Mouse (Mus musculus) embryonic facial prominence, embryonic 14.5 days (tissue): ENCODE data around the gene Numbl. TPM values are rescaled to one million over a fixed set of nuclear protein-coding genes. Genes with fewer than 3 reads are reported as not detected.

ENCODE experiments used
- ATAC-seq: fragments of 200-750 bp; cut with Nextera tagmentation; 2 replicates; pipeline ENCODE4 v1.8.0; 2017; ENCODE audit warnings: low read depth, moderate number of reproducible peaks, moderate TSS enrichment
- DNase-seq: peaks from one replicate; pipeline ENCODE4 v3.0.0-alpha.2; 2015; ENCODE audit warnings: low spot score
- H3K27ac ChIP-seq: fragments of 300-500 bp; sonication (generic); replicated peaks from 2 replicates; pipeline ENCODE4 v1.5.1; 2014; ENCODE audit warnings: low read depth, mild to moderate bottlenecking, low read length, moderate library complexity
- H3K27me3 ChIP-seq: fragments of 300-500 bp; sonication (generic); replicated peaks from 2 replicates; pipeline ENCODE4 v1.6.1; 2014; ENCODE audit warnings: low read length; ENCODE audit not compliant: control insufficient read depth, insufficient read depth
- H3K36me3 ChIP-seq: fragments of 300-500 bp; sonication (generic); 2 replicates; pipeline ENCODE4 v1.6.1; 2014; ENCODE audit warnings: low read length, mixed read lengths; ENCODE audit not compliant: control insufficient read depth, insufficient read depth
- H3K4me1 ChIP-seq: fragments of 300-500 bp; sonication (generic); 2 replicates; pipeline ENCODE4 v1.6.1; 2014; ENCODE audit warnings: antibody characterized with exemption, low read length; ENCODE audit not compliant: control insufficient read depth, insufficient read depth
- H3K4me2 ChIP-seq: fragments of 300-500 bp; sonication (generic); 2 replicates; pipeline ENCODE4 v1.6.1; 2014; ENCODE audit warnings: low read depth, mild to moderate bottlenecking, low read length, moderate library complexity, mixed read lengths
- H3K4me3 ChIP-seq: fragments of 300-500 bp; sonication (generic); 2 replicates; pipeline ENCODE4 v1.5.1; 2014; ENCODE audit warnings: low read depth, mild to moderate bottlenecking, low read length
- H3K9ac ChIP-seq: fragments of 300-500 bp; sonication (generic); 2 replicates; pipeline ENCODE4 v1.6.1; 2014; ENCODE audit warnings: low read depth, mild to moderate bottlenecking, low read length, moderate library complexity, mixed read lengths
- H3K9me3 ChIP-seq: fragments of 300-500 bp; sonication (generic); 2 replicates; pipeline ENCODE4 v1.6.1; 2016; ENCODE audit warnings: low read length; ENCODE audit not compliant: control insufficient read depth
- WGBS: fragments of 180-500 bp; shearing (Covaris S2); extraction: QIAGEN DNeasy Blood & Tissue Kit; methylation state at CpG from one replicate; pipeline ENCODE4 v1.1.7; 2014; 5-methylcytosine and 5-hydroxymethylcytosine counted together
- polyA plus RNA-seq: library from polyadenylated mRNA; unstranded; fragments of >200 nt; fragmentation: Nextera tagmentation; extraction: Ambion mirVana; gene quantifications from 2 replicates; pipeline ENCODE4 v1.2.1, GENCODE M21; 2014

Numbl gene
- polyA plus RNA-seq, 1 experiment from 2014 or later, result 25.1 TPM

DNA sequence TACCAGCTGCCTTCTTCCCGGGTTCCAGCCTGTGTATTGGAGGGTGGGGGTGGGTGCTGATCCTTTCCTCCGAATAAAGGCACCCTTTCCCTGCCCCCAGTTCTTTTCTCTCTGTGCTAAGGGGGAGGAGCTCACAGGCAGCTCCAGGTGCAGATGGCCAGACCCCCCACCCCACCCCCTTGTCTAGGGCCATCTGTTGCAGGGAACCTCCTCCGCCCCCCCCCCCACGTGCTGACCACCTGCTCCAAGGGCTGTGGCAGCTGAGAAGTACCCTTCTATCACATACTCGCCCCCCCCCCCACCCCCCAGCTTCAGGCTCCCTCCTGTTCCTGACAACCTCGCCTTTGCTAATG, 405 bp upstream of the Numbl start:
- peak overlapping the region; percentile 72 for H3K4me3 ChIP-seq
- H3K9me3 ChIP-seq, result no peaks in the 10 kb centered on the region
- no peaks in the 10 kb centered on the region for H3K27me3 ChIP-seq
- H3K4me1 ChIP-seq, result peaks cover 24% of the 10 kb centered on the region
- H3K9ac ChIP-seq, result peak overlapping the region; percentile 94
- WGBS, result 0% methylated on average over 4 of the region's 6 CpGs
- H3K27ac ChIP-seq, result peak overlapping the region; percentile 91
- peaks cover 24% of the 10 kb centered on the region for H3K36me3 ChIP-seq
- ATAC-seq (peak; percentile 12), DNase-seq (peak; percentile 62)
- peak overlapping the region; percentile 90 for H3K4me2 ChIP-seq

DNA sequence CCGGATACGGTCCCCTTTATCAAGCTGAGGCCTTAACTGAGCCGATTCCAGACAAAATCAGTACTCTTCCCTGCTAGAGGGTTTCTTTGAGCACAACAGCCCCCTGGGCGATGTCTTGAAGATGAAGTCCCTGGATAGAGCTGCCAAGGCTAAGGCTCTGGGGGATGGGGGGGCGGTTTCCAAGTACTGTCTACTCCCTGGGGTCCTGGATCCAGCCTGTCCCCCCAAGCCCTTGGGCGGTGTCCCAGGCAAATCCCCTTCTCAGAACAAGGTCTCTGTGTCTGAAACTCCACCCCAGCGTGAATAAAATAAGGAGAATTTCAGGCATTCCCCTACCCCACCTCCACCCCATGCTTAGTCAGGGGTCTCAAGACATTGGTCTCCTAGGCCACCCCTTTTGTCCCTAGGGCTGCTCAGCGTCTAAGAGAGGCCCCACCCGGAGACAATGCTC, 1.1 kb downstream of the Numbl start:
- DNase-seq (peak; percentile 41), ATAC-seq (no peak)
- Histone ChIP-seq H3K27ac (peak overlapping the region; percentile 91), H3K4me1 (peaks cover 24% of the 10 kb centered on the region), H3K9me3 (no peaks in the 10 kb centered on the region), H3K4me2 (peak overlapping the region; percentile 90), H3K4me3 (peak overlapping the region; percentile 72), H3K9ac (peak overlapping the region; percentile 94), H3K36me3 (peaks cover 29% of the 10 kb centered on the region), H3K27me3 (no peaks in the 10 kb centered on the region)
- 2% methylated on average over 9 of the region's 9 CpGs for WGBS

DNA sequence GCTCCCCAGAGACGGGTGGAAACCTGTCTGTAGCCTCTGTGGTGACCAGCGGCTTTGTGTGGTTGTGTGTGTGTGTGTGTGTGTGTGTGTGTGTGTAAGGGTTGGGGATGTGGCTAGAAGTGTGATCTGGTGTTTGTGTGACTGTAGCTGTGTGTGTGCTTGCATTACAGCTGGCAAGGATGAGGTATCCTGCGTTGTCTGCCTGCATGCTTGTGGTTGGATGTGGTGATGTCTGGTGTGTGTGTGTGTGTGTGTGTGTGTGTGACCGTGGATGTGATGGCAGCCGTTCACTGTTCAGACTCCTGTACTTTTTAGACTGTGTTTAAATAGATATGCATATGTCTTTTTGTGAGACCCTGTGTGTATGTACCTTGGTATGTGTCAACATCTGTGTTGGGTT, 1.5 kb downstream of the Numbl start:
- ATAC-seq (no peak), DNase-seq (peak; percentile 50)
- peak overlapping the region; percentile 91 for H3K27ac ChIP-seq
- H3K4me3 ChIP-seq, result peak overlapping the region; percentile 72
- H3K4me2 ChIP-seq, result peak overlapping the region; percentile 90
- peaks cover 24% of the 10 kb centered on the region for H3K4me1 ChIP-seq
- H3K36me3 ChIP-seq, result peaks cover 30% of the 10 kb centered on the region
- H3K9me3 ChIP-seq, result no peaks in the 10 kb centered on the region
- WGBS, result 12% methylated on average over 5 of the region's 5 CpGs
- H3K9ac ChIP-seq, result peak overlapping the region; percentile 94
- no peaks in the 10 kb centered on the region for H3K27me3 ChIP-seq

DNA sequence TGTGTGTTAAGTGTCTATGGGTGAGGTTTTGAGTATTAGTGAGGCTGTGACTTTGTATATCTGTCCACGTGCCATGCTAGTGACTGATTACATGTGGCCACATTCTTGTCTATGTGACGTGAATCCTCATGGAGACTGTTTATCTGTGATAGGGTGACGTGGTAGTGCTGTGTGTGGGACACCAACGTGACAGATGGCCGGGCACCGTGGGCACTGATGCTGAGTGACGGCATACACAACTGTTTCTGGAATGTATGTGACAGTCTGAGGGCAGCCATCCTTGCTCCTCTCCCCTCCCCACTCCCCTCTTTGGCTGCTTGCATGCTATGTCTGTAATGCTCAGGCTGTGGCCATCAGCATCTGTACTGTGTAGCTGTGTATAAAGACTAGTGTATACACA, 2.6 kb downstream of the Numbl start:
- ATAC-seq, result no peak
- H3K9ac ChIP-seq, result peak overlapping the region; percentile 94; the same call in 1 of the 2 replicates
- peaks cover 24% of the 10 kb centered on the region for H3K4me1 ChIP-seq
- peaks cover 39% of the 10 kb centered on the region for H3K36me3 ChIP-seq
- H3K9me3 ChIP-seq, result no peaks in the 10 kb centered on the region
- no peak for DNase-seq
- no peaks in the 10 kb centered on the region for H3K27me3 ChIP-seq
- H3K4me3 ChIP-seq, result peak overlapping the region; percentile 72; the same call in 1 of the 2 replicates
- H3K4me2 ChIP-seq, result peak overlapping the region; percentile 90
- WGBS, result 82% methylated on average over 7 of the region's 7 CpGs
- H3K27ac ChIP-seq, result no peak overlapping the region

DNA sequence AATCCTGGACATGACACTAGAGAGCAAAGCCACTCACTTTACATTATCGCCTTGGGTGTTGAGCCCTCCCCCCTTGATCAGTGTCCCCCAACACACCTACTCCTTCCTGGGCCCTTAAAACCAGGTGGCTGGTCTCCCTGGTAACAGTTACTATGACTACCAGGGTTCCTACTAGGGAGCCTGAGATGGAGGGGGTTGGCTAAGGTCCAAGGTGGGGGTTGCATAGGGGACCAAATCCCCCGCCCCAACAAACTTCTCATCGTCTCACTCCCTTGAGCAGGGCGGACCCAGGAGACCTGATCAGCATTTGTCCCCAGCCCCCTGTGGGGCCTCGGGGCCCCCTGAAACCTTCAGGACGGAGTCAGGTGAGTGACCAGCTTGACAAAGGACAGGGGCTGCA, 3.7 kb downstream of the Numbl start:
- no peak overlapping the region for H3K4me2 ChIP-seq
- ATAC-seq (no peak), DNase-seq (no peak)
- peaks cover 20% of the 10 kb centered on the region for H3K4me1 ChIP-seq
- H3K9ac ChIP-seq, result no peak overlapping the region
- WGBS, result 84% methylated on average over 6 of the region's 6 CpGs
- H3K27ac ChIP-seq, result no peak overlapping the region
- no peaks in the 10 kb centered on the region for H3K9me3 ChIP-seq
- H3K4me3 ChIP-seq, result no peak overlapping the region
- peaks cover 49% of the 10 kb centered on the region for H3K36me3 ChIP-seq
- H3K27me3 ChIP-seq, result no peaks in the 10 kb centered on the region

DNA sequence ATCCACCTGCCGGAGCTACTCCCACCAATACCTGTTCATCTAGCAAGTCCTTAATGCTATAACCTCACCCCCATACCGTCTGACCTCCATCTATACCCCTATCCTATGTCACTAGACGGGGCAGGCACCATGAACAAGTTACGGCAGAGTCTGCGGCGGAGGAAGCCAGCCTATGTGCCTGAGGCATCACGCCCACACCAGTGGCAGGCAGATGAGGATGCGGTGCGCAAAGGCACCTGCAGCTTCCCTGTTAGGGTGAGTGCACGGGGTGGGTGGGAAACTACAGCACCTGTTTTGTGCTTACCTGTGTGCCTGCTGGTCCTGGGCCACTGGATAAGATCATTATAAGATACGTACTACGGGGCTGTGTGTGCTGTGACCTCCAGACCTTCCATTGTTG, 6.5 kb downstream of the Numbl start:
- H3K4me2 ChIP-seq, result no peak overlapping the region
- H3K27ac ChIP-seq, result no peak overlapping the region
- no peak overlapping the region for H3K9ac ChIP-seq
- ATAC-seq (no peak), DNase-seq (no peak)
- no peak overlapping the region for H3K4me3 ChIP-seq
- no peaks in the 10 kb centered on the region for H3K27me3 ChIP-seq
- H3K9me3 ChIP-seq, result no peaks in the 10 kb centered on the region
- 85% methylated on average over 12 of the region's 12 CpGs for WGBS
- H3K4me1 ChIP-seq, result peaks cover 7% of the 10 kb centered on the region
- peaks cover 78% of the 10 kb centered on the region for H3K36me3 ChIP-seq

DNA sequence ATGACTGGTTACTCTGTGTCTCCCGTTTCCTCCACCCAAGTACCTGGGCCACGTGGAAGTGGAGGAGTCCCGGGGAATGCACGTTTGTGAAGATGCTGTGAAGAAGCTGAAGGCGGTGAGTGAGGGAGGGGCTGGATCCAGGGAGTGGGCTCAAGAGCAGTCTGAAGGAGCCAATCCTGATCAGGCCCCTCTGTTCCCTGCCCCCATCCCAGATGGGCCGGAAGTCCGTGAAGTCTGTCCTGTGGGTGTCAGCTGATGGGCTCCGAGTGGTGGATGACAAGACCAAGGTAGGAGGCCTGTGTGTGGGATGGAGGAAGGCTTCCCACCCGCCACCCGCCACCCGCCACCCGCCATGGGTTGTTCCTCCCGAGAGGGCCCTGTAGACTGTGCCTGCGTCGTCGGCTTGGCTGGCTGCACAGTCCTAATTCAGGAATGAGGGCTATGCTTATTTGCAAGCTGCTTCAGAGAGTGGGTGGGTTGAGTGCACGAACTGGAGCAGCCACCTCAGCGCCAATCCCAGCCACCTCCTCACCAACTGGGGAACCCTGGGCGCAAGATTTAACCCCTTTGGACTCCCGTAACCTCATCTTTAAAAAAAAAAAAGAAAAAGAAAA, 8.4 kb downstream of the Numbl start:
- Histone ChIP-seq H3K27me3 (no peaks in the 10 kb centered on the region), H3K9ac (no peak overlapping the region), H3K4me2 (no peak overlapping the region), H3K36me3 (peaks cover 96% of the 10 kb centered on the region), H3K9me3 (no peaks in the 10 kb centered on the region), H3K4me1 (no peaks in the 10 kb centered on the region), H3K4me3 (no peak overlapping the region), H3K27ac (no peak overlapping the region)
- WGBS, result 61% methylated on average over 20 of the region's 20 CpGs
- ATAC-seq (no peak), DNase-seq (no peak)

DNA sequence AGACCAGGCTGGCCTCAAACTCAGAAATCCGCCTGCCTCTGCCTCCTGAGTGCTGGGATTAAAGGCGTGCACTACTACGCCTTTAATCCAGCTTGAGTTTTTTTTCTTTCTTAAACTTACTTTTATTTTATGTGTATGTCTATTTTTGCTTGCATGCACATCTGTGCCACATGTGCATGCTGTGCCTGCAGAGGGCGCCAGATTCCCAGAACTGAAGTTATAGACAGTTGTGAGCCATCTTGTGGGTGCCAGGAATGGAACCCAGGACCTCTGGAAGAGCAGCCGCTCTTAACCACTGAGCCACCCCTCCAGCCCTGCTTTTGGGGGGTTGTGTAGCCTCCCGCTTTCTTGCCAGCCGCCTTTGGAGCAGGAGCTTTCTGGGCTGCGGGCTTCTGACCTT, 13.2 kb downstream of the Numbl start:
- Histone ChIP-seq H3K27ac (no peak overlapping the region), H3K4me3 (no peak overlapping the region), H3K9ac (no peak overlapping the region), H3K4me1 (no peaks in the 10 kb centered on the region), H3K9me3 (no peaks in the 10 kb centered on the region), H3K27me3 (no peaks in the 10 kb centered on the region), H3K4me2 (no peak overlapping the region), H3K36me3 (peaks cover 95% of the 10 kb centered on the region)
- DNase-seq, result no peak
- WGBS, result 78% methylated on average over 8 of the region's 8 CpGs
- ATAC-seq, result no peak

DNA sequence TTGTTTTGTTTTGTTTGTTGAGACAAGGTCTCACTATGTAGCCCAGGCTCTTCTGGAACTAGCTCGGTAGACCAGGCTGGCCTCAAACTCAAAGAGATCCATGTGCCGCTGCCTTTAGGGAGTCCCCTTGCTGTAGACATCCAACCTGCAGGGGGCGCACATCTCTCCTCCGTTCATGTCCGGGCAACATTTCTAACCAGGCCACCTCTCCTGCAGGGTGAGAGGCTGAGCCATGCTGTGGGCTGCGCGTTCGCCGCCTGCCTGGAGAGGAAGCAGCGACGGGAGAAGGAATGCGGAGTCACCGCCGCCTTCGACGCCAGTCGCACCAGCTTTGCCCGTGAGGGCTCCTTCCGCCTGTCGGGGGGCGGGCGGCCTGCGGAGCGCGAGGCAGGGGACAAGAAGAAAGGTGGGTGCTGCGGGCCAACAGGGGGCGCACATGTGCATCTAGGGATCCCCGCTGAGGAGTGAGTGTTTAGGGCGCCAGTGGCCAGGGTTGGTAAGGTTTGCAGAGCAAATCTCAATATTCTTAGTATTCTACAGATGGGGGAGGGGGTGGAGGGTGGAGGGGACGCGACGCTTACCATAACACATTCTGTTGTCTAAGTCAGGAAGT, 15.6 kb downstream of the Numbl start:
- no peak for ATAC-seq
- Histone ChIP-seq H3K27ac (no peak overlapping the region), H3K9me3 (no peaks in the 10 kb centered on the region), H3K4me2 (no peak overlapping the region), H3K9ac (no peak overlapping the region), H3K4me3 (no peak overlapping the region), H3K4me1 (no peaks in the 10 kb centered on the region), H3K27me3 (no peaks in the 10 kb centered on the region), H3K36me3 (peaks cover 95% of the 10 kb centered on the region)
- WGBS, result 61% methylated on average over 32 of the region's 32 CpGs
- peak; percentile 29 for DNase-seq
